Mouse (Mus musculus) limb, embryonic 13.5 days (tissue): ENCODE data around the gene Pgm2. TPM values are rescaled to one million over a fixed set of nuclear protein-coding genes. Genes with fewer than 3 reads are reported as not detected.

Experiments
- ATAC-seq: fragments of 200-750 bp; cut with Nextera tagmentation; 2 replicates; pipeline ENCODE4 v1.8.0; 2017; ENCODE audit warnings: low read depth, moderate number of reproducible peaks, moderate TSS enrichment; ENCODE audit not compliant: low FRiP score
- H3K27ac ChIP-seq: fragments of 300-500 bp; sonication (generic); 2 replicates; pipeline ENCODE4 v1.5.1; 2015; ENCODE audit warnings: inconsistent platforms, mild to moderate bottlenecking, moderate library complexity
- H3K27me3 ChIP-seq: fragments of 300-500 bp; sonication (generic); 2 replicates; pipeline ENCODE4 v1.6.1; 2015; ENCODE audit warnings: mild to moderate bottlenecking, inconsistent platforms
- H3K36me3 ChIP-seq: fragments of 300-500 bp; sonication (generic); 2 replicates; pipeline ENCODE4 v1.6.1; 2015; ENCODE audit warnings: inconsistent platforms, mild to moderate bottlenecking, moderate library complexity
- H3K4me1 ChIP-seq: fragments of 300-500 bp; sonication (generic); 2 replicates; pipeline ENCODE4 v1.6.1; 2015; ENCODE audit warnings: inconsistent platforms
- H3K4me2 ChIP-seq: fragments of 300-500 bp; sonication (generic); replicated peaks from 2 replicates; pipeline ENCODE4 v1.6.1; 2015; ENCODE audit warnings: inconsistent platforms, mild to moderate bottlenecking, moderate library complexity
- H3K4me3 ChIP-seq: fragments of 300-500 bp; sonication (generic); 2 replicates; pipeline ENCODE4 v1.5.1; 2015; ENCODE audit warnings: moderate library complexity, mild to moderate bottlenecking, inconsistent platforms
- H3K9ac ChIP-seq: fragments of 300-500 bp; sonication (generic); 2 replicates; pipeline ENCODE4 v1.6.1; 2015; ENCODE audit warnings: mild to moderate bottlenecking, inconsistent platforms
- H3K9me3 ChIP-seq: fragments of 300-500 bp; sonication (generic); 2 replicates; pipeline ENCODE4 v1.6.1; 2016; ENCODE audit warnings: inconsistent platforms
- WGBS: fragments of 180-500 bp; shearing (Covaris S2); methylation state at CpG from one replicate; pipeline ENCODE4 v1.1.7; 2015; 5-methylcytosine and 5-hydroxymethylcytosine counted together
- polyA plus RNA-seq: library from polyadenylated mRNA; unstranded; fragments of >200 nt; fragmentation: Nextera tagmentation; extraction: Ambion mirVana; gene quantifications from 2 replicates; pipeline ENCODE4 v1.2.1, GENCODE M21; 2015

Pgm2 gene
- 32.4 and 32.5 TPM in 2 replicates for polyA plus RNA-seq

- ATAC-seq: peak; percentile 98
- Histone ChIP-seq H3K9me3 (no peaks in the 10 kb centered on the region), H3K36me3 (peaks cover 9% of the 10 kb centered on the region), H3K4me2 (peak within 1 kb of the TSS; percentile 87), H3K9ac (peak within 1 kb of the TSS; percentile 86), H3K4me1 (peaks cover 16% of the 10 kb centered on the region), H3K27ac (peak within 1 kb of the TSS; percentile 69; the same call in 1 of the 2 replicates), H3K4me3 (peak within 1 kb of the TSS; percentile 77), H3K27me3 (no peaks in the 10 kb centered on the region)
- under 1% methylated on average over 43 of the region's 43 CpGs for WGBS
Measured at GRCm38 (mm10) chr5:64092748-64093292, at the start of gene Pgm2. Pgm2 (plus strand) TSS chr5:64092950.

DNA sequence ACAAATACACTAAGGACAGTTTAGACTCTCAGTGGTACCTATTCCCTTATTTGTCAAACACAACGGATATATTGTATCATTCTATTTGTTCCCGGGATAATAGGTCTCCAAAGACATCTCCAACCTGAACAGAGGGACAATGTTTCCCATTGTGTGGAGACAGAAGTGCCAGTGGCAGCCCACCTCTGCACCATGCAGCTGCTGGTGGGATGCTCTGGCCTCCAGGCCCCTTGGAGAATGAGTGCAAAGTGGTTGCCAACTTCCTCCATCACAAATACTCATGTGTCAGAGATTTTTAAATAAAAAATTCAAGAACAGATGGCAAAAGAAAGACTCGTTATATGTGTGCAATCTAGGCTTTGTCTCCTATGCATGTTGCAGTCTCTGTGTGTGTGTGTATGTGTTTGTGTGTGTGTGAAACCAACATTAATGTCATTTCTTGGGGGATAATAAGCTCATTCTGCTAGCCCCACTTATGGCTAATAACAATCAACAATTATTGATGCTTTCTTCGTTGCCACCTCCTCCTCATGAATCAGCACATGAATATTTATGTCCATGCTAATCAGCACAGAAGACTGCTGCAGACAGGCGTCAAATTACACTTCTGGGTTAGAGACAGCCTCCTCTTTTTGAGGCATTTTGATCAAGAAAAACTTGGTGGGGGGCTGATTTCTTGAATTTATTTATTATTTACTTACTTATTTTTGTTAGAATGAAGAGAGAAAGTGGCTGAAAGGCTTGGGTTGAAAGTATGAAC is 48.9 kb upstream of the Pgm2 start:
- Histone ChIP-seq H3K9me3 (no peaks in the 10 kb centered on the region), H3K27me3 (no peaks in the 10 kb centered on the region), H3K36me3 (no peaks in the 10 kb centered on the region), H3K4me3 (no peak overlapping the region), H3K4me1 (peaks cover 8% of the 10 kb centered on the region; the same call in 1 of the 2 replicates), H3K4me2 (no peak overlapping the region), H3K27ac (no peak overlapping the region), H3K9ac (no peak overlapping the region)
- WGBS: 62% methylated on average over 5 of the region's 5 CpGs
- ATAC-seq: no peak

GRCm38 (mm10) chr5:64044790-64045189 is 48.0 kb upstream of the Pgm2 start:
- H3K9ac ChIP-seq: no peak overlapping the region
- H3K4me1 ChIP-seq: peaks cover 8% of the 10 kb centered on the region; the same call in 1 of the 2 replicates
- no peaks in the 10 kb centered on the region for H3K27me3 ChIP-seq
- H3K9me3 ChIP-seq: no peaks in the 10 kb centered on the region
- 89% methylated on average over 18 of the region's 18 CpGs for WGBS
- no peak for ATAC-seq
- H3K4me2 ChIP-seq: no peak overlapping the region
- no peak overlapping the region for H3K27ac ChIP-seq
- no peaks in the 10 kb centered on the region for H3K36me3 ChIP-seq
- no peak overlapping the region for H3K4me3 ChIP-seq

DNA sequence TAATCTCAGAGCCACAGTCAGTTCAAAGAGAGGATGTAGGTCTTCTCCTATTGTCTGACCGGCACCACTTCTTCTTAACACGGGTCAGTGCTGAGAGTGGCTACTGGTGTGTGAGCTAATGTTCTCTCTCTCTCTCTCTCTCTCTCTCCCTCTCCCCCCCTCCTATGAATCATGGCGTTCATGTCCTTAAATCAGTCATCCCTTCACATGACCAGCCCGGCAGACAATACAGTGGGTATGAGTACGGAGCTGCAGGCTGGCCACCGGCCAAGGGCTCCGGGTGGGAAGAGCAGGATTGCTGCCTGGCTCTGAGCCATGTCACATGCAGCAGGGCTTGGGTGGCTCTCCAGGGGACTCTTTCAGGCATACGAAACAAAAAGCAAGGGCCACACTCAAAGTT is 47.2 kb upstream of the Pgm2 start:
- H3K9me3 ChIP-seq: no peaks in the 10 kb centered on the region
- no peak overlapping the region for H3K4me3 ChIP-seq
- H3K9ac ChIP-seq: no peak overlapping the region
- no peak overlapping the region for H3K27ac ChIP-seq
- WGBS: 61% methylated on average over 8 of the region's 8 CpGs
- H3K27me3 ChIP-seq: no peaks in the 10 kb centered on the region
- peaks cover 8% of the 10 kb centered on the region; the same call in 1 of the 2 replicates for H3K4me1 ChIP-seq
- H3K4me2 ChIP-seq: no peak overlapping the region
- ATAC-seq: peak; percentile 54; the same call in 1 of the 2 replicates
- H3K36me3 ChIP-seq: no peaks in the 10 kb centered on the region

- H3K27me3 ChIP-seq: no peaks in the 10 kb centered on the region
- WGBS: 41% methylated on average over 11 of the region's 11 CpGs
- no peak overlapping the region for H3K4me2 ChIP-seq
- H3K4me1 ChIP-seq: peaks cover 8% of the 10 kb centered on the region; the same call in 1 of the 2 replicates
- H3K36me3 ChIP-seq: no peaks in the 10 kb centered on the region
- ATAC-seq: no peak
- no peak overlapping the region for H3K9ac ChIP-seq
- H3K27ac ChIP-seq: no peak overlapping the region
- H3K4me3 ChIP-seq: no peak overlapping the region
- H3K9me3 ChIP-seq: no peaks in the 10 kb centered on the region
Measured at GRCm38 (mm10) chr5:64046995-64047394, 45.8 kb upstream of the Pgm2 start.

- WGBS: 48% methylated on average over 6 of the region's 6 CpGs
Measured at GRCm38 (mm10) chr5:64047921-64048320, 44.8 kb upstream of the Pgm2 start.

DNA sequence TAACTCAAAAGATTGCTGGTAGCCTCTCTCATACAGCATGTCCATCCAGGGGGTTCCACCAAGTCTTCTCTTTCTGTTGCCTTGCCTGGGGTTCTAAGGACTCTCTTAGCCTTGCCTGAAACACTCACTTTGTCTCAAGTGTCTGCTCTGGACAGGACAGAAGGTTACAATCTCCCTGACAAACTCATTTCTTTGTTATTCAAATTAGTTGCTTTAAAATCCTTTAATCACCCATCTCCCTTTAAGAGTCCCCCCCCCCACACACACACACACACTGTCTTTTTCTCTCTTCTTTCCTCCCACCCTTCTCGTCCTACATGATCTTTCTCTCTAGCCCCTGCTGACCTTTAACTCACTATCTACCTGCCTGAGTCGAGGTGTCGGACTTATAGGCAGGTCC is 44.1 kb upstream of the Pgm2 start:
- WGBS: 67% methylated on average over 3 of the region's 3 CpGs
- Histone ChIP-seq H3K4me1 (peaks cover 8% of the 10 kb centered on the region; the same call in 1 of the 2 replicates), H3K9ac (no peak overlapping the region), H3K9me3 (peaks cover 3% of the 10 kb centered on the region; the same call in 1 of the 2 replicates), H3K4me3 (no peak overlapping the region), H3K27ac (no peak overlapping the region), H3K4me2 (no peak overlapping the region), H3K36me3 (no peaks in the 10 kb centered on the region), H3K27me3 (no peaks in the 10 kb centered on the region)
- no peak for ATAC-seq

More at GRCm38 (mm10) chr5:64047921-64048320, 44.8 kb upstream of the Pgm2 start:
- H3K4me2 ChIP-seq: no peak overlapping the region
- H3K36me3 ChIP-seq: no peaks in the 10 kb centered on the region
- peaks cover 3% of the 10 kb centered on the region; the same call in 1 of the 2 replicates for H3K9me3 ChIP-seq
- no peaks in the 10 kb centered on the region for H3K27me3 ChIP-seq
- ATAC-seq: no peak; the same call in 1 of the 2 replicates
- no peak overlapping the region for H3K4me3 ChIP-seq
- no peak overlapping the region for H3K9ac ChIP-seq
- H3K4me1 ChIP-seq: peaks cover 8% of the 10 kb centered on the region; the same call in 1 of the 2 replicates
- no peak overlapping the region for H3K27ac ChIP-seq

- H3K27me3 ChIP-seq: no peaks in the 10 kb centered on the region
- H3K4me1 ChIP-seq: peaks cover 8% of the 10 kb centered on the region; the same call in 1 of the 2 replicates
- H3K36me3 ChIP-seq: no peaks in the 10 kb centered on the region
- ATAC-seq: no peak
- WGBS: 86% methylated on average over 5 of the region's 5 CpGs
- no peak overlapping the region for H3K9ac ChIP-seq
- no peak overlapping the region for H3K27ac ChIP-seq
- no peak overlapping the region for H3K4me3 ChIP-seq
- no peak overlapping the region for H3K4me2 ChIP-seq
- peaks cover 3% of the 10 kb centered on the region; the same call in 1 of the 2 replicates for H3K9me3 ChIP-seq
Measured at GRCm38 (mm10) chr5:64049256-64049655, 43.5 kb upstream of the Pgm2 start.

GRCm38 (mm10) chr5:64053010-64053409 is 39.7 kb upstream of the Pgm2 start:
- Histone ChIP-seq H3K36me3 (no peaks in the 10 kb centered on the region), H3K9me3 (peaks cover 8% of the 10 kb centered on the region), H3K9ac (no peak overlapping the region), H3K4me2 (no peak overlapping the region), H3K27ac (no peak overlapping the region), H3K4me1 (no peaks in the 10 kb centered on the region), H3K27me3 (no peaks in the 10 kb centered on the region), H3K4me3 (no peak overlapping the region)
- ATAC-seq: no peak
- 83% methylated on average over 5 of the region's 5 CpGs for WGBS

DNA sequence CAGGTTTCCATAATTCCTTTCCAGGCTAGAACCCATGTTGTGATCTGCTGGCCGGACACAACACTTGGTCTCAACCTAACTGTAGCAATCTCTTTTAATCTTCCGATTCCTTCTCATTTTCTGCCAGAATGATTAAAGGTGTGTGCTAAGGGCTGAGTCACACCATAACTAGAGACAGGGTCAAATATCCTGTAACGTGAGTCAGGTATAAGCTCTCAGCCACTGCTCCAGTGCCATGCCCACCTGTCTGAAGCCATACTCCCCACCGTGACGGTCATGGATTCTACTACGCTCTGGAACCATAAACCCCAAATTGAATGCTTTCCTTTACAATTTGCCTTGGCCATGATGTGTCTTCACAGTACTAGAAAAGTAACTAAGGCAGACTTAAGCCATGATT is 36.5 kb upstream of the Pgm2 start:
- H3K27me3 ChIP-seq: no peaks in the 10 kb centered on the region
- no peaks in the 10 kb centered on the region for H3K36me3 ChIP-seq
- WGBS: 74% methylated on average over 6 of the region's 6 CpGs
- H3K9ac ChIP-seq: no peak overlapping the region
- ATAC-seq: no peak
- H3K4me1 ChIP-seq: no peaks in the 10 kb centered on the region
- peaks cover 8% of the 10 kb centered on the region for H3K9me3 ChIP-seq
- no peak overlapping the region for H3K4me3 ChIP-seq
- no peak overlapping the region for H3K4me2 ChIP-seq
- H3K27ac ChIP-seq: no peak overlapping the region

DNA sequence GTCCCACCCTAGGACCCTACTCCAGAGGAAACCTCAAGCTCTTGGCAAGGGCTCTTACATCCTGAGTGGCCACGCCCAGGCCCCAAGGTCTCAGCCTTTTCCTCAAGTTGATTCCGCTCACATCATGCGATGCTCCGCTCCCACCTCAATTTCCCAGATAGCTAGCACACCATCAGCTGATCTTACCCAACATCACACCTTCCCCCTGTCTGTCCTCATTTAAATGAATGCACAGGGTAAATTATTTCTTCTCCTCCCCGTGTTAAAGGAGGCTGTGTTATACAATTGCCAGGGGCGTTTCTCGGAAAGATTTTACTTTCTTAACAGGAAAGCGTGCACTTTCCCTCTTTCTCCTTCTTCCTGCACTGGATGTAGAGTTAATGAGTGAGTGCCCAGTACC is 31.9 kb upstream of the Pgm2 start:
- Histone ChIP-seq H3K4me1 (no peaks in the 10 kb centered on the region), H3K4me2 (no peak overlapping the region), H3K9me3 (no peaks in the 10 kb centered on the region), H3K27me3 (no peaks in the 10 kb centered on the region), H3K36me3 (no peaks in the 10 kb centered on the region), H3K9ac (no peak overlapping the region), H3K27ac (no peak overlapping the region), H3K4me3 (no peak overlapping the region)
- no peak for ATAC-seq
- 87% methylated on average over 8 of the region's 8 CpGs for WGBS

- H3K27me3 ChIP-seq: no peaks in the 10 kb centered on the region
- WGBS: 77% methylated on average over 7 of the region's 7 CpGs
- no peak for ATAC-seq
- H3K4me2 ChIP-seq: no peak overlapping the region
- H3K36me3 ChIP-seq: no peaks in the 10 kb centered on the region
- no peaks in the 10 kb centered on the region for H3K4me1 ChIP-seq
- H3K9me3 ChIP-seq: no peaks in the 10 kb centered on the region
- H3K27ac ChIP-seq: no peak overlapping the region
- no peak overlapping the region for H3K9ac ChIP-seq
- no peak overlapping the region for H3K4me3 ChIP-seq
Measured at GRCm38 (mm10) chr5:64061643-64062042, 31.1 kb upstream of the Pgm2 start.
